Mouse (Mus musculus) adrenal gland (tissue): ENCODE data around the gene Lifr.

Experiments used
- intact Hi-C: fragments of 180-260 bp; cut with DNase I; formaldehyde crosslinking; loops from one replicate; pipeline ENCODE4 v1.15.1; 2025
- long read RNA-seq, 2 experiments: library from polyadenylated mRNA; unstranded; transcript quantifications; one replicate each; pipeline ENCODE4 v2.0.0; 2020; ENCODE audit warnings: borderline replicate concordance in 1 of 2; ENCODE audit not compliant: insufficient replicate concordance in 1 of 2

Gene Lifr
- long read RNA-seq, experiment 1, partial matches to known transcripts = 2 of 24 reads
- long read RNA-seq, experiment 1, other reads (novel, unspliced or antisense) = 22 of 24 reads
- long read RNA-seq, experiment 2, partial matches to known transcripts = 1 of 27 reads
- long read RNA-seq, experiment 2, other reads (novel, unspliced or antisense) = 26 of 27 reads

- intact Hi-C loops = no loop called here
These were observed at the start of gene Lifr for GRCm38 (mm10) chr15:7090211-7090765. Lifr (plus strand) TSS chr15:7090614.

GRCm38 (mm10) chr15:7044081-7044749 is 46.2 kb upstream of the Lifr start:
- intact Hi-C loops = loop anchor here (5.0 kb wide), 1 partner anchor 88 kb away; no protein-coding TSS in a partner anchor

GRCm38 (mm10) chr15:7045056-7045455 is 45.4 kb upstream of the Lifr start:
- intact Hi-C loops = no loop called here

GRCm38 (mm10) chr15:7047931-7048330 is 42.5 kb upstream of the Lifr start:
- intact Hi-C loops = no loop called here

- intact Hi-C loops = no loop called here
These were observed 41.5 kb upstream of the Lifr start for GRCm38 (mm10) chr15:7048916-7049315.

GRCm38 (mm10) chr15:7051666-7052065 is 38.7 kb upstream of the Lifr start:
- intact Hi-C loops = no loop called here

DNA sequence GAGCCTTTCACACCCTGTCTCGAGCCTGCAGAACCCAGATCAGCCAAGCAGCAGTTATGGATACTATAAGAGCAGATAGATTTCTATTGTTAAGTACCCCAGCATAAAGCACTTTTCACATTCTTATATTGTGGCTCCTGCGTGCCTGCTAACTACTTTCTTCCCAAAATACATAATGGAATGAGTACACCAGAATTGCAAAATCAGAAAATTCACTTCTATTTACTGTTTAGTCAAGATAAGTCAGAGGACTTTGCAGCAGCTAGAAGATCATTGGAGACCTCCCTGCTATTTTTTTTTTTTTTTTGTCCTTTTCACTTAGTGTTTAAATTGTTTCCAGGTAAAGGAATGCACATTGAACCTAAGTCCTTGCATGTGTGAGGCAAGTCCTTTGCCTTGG is 38.3 kb upstream of the Lifr start:
- intact Hi-C loops = no loop called here

DNA sequence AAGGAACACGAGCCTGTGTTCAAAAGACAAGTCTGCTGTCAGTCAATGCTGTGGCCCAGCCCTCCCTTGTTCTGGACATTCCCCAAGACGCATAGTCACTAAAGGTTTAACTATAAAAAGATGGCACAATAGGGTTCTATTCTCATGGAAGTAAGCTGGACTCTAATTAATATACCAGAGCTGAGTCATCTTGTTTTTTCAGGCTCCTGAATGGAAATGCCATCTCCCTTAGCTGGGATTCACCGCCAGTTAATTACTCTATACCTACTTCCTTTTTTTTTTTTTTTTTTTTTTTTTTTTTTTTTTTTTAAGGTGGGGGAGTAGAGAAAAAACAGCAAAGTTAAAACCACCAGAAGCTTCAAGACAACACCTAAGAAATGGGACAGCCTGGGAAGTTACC is 33.6 kb upstream of the Lifr start:
- intact Hi-C loops = no loop called here

DNA sequence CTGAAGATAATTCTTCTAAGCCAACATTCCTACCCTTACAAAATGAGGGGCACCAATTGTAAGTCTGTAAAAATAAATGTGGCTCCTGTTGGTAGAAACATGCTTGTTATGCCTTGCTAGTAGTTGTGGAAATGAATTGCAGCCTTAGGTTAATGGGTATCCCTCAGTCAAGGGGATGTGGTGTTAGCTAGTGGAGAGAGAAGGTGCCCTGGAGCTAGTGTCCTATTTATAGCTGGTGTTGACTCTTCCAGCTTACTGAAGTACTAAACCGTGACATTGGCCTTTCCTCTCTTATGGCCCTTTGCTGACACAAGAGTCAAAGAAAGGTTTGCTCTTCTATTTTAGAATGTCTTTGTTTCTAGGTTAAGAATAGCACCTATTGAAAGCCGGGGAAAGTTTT is 29.9 kb upstream of the Lifr start:
- intact Hi-C loops = no loop called here

GRCm38 (mm10) chr15:7061995-7062697 is 28.3 kb upstream of the Lifr start:
- intact Hi-C loops = no loop called here

- intact Hi-C loops = no loop called here
These were observed 27.8 kb upstream of the Lifr start for GRCm38 (mm10) chr15:7062698-7063009.

DNA sequence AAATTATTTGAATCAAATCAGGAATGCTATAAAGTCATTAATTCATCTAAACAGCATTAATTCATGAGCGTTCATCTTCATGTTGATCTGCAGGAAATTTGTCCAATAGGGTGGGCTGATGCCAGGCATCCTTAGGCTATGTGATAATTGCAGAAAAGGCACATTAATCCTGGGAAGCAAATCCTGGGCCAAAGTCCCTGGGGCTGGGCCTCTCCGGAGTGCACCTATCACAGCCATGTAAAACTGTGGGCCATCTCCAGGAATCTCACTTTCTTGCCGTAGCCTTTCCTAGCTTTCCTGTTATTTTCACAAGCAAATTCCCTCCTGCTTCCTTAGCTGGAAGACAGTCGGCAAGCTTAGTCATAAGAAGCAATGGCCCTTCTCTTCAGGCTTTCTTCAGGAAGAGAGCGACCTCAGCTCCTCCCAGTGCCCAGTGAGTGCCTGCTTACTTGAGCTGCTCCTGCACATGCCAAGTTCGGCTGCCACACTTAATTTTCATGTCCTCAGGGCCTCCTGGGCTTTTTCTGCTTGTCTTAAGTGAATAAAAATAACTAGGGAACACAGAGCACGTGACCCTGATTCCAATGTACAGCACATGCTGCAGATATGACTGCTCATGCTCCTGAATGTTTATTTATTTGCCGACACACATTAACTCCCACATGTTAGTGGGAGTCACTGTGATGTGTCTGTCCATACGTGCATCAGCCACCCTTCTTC is 26.7 kb upstream of the Lifr start:
- intact Hi-C loops = no loop called here

GRCm38 (mm10) chr15:7064992-7065523 is 25.4 kb upstream of the Lifr start:
- intact Hi-C loops = no loop called here

- intact Hi-C loops = no loop called here
These were observed 24.8 kb upstream of the Lifr start for GRCm38 (mm10) chr15:7065624-7066023.

DNA sequence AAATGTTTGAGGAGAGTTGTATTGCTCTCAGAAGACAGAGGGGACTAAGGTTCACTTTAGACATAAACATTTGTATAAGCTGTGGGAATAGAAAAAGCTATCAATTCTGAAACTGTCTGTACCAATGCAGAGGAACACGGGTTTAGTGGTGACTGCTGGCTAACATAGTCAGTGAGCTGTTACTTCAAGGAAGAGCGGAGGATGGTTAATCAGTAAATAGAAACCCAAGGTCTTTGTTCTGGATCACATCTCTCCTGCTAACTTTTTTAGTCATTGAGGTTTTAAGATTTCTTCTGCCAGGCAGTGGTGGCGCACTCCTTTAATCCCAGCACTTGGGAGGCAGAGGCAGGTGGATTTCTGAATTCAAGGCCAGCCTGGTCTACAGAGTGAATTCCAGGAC is 23.7 kb upstream of the Lifr start:
- intact Hi-C loops = no loop called here

DNA sequence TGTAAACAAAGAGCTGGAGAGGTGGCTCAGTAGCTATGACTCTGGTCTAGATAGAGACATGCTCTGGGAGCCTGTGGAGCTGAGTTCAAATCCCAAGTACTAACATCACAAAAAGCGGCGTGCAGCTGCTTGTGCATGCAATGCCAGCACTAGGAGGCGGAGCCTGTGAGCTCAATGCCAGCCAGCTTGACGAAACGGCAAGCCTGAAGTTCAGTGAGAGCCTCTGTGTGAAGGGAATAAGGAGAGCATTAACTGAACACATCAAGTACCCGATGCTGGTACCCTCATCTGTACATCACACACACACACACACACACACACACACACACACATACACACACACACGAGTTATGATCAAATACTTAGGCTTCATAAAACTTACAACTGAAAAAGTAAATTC is 21.0 kb upstream of the Lifr start:
- intact Hi-C loops = no loop called here

- intact Hi-C loops = no loop called here
These were observed 20.1 kb upstream of the Lifr start for GRCm38 (mm10) chr15:7070199-7070794.

GRCm38 (mm10) chr15:7073269-7073668 is 17.1 kb upstream of the Lifr start:
- intact Hi-C loops = no loop called here

- intact Hi-C loops = no loop called here
These were observed 15.2 kb upstream of the Lifr start for GRCm38 (mm10) chr15:7075185-7075584.

DNA sequence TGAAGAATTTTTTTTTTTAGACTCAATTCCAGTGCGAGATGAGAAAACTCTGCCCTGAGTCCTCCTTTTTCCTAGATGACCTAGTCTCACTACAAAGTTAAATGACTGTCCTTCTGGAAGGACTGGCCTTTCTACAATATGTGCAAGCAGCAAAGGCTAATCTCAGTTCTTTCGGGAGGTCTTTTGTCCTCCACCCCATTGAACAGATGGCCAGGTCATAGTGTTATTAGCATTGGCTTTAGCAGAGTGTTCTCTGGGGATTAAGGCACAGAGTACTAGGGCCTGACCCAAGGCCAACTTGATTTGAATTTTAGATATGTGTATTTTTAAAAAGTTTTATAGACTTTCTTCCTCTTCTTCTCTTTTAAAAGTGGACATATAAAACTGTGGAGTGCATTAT is 12.1 kb upstream of the Lifr start:
- intact Hi-C loops = no loop called here

- intact Hi-C loops = no loop called here
These were observed 10.6 kb upstream of the Lifr start for GRCm38 (mm10) chr15:7079631-7080337.
